ENCODE assay signal across 11 mouse cellular contexts in the genomic region with DNA sequence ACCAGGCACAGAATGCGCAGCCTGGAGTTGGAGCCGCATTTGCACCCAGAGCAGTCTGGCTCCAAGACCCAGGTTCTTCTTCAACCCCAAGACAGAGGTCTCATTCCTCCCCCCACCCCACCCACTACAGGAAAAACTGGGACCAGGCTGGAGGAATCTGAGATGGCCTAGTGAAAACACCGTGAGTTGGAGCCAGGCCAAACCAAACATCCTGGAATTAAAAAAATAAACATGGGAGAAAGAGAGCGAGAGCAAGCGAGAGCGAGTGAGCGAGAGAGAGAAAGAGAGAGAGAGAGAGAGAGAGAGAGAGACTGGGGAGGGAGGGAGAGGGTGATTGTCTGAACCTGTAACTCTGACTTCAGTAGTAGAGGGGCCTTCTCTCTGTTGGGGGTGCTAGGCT.
DNase-seq lines count a peak whose midpoint lies in the region; ATAC-seq and TF ChIP-seq lines count a peak whose summit lies in the region.
"Had no signal": no experiment of that assay in that cellular context is flagged by ENCODE, and none has a peak within 500 bp of the region (broad histone marks: within the 10 kb centered on the region; RNA-seq: fewer than 3 reads in every experiment).

No protein-coding gene starts in this region.

- ATAC-seq in heart, embryonic 11.5 days (replicated peaks; ENCODE audit: insufficient number of reproducible peaks, low FRiP score, low TSS enrichment): no peak; the same call in 1 of the 2 replicates
- peak; percentile 30; the same call in 1 of the 2 replicates for ATAC-seq in embryonic facial prominence, embryonic 14.5 days (ENCODE audit: low read depth)
- peak; percentile 60; the same call in 1 of the 2 replicates for ATAC-seq in intestine, embryonic 16.5 days
- ATAC-seq in frontal cortex, adult (ENCODE audit: low TSS enrichment): no peak

- H3K9ac ChIP-seq in heart, embryonic 11.5 days (ENCODE audit: low read depth, low read length): no peak overlapping the region
- H3K9ac ChIP-seq in embryonic facial prominence, embryonic 14.5 days (ENCODE audit: low read depth, low read length): no peak overlapping the region
- no peak overlapping the region for H3K9ac ChIP-seq in intestine, embryonic 16.5 days (ENCODE audit: low read depth, low read length)

- DNase-seq in heart, adult 9 months (ENCODE audit: low spot score in 2 of 2): no peak
- peak; percentile 83 for DNase-seq in embryonic facial prominence, embryonic 14.5 days (ENCODE audit: low spot score)
- DNase-seq in lung, postnatal 25 days (ENCODE audit: low spot score): peak; percentile 29
- DNase-seq in urinary bladder, postnatal 14 days (ENCODE audit: low spot score): no peak
- no peak for DNase-seq in gastrocnemius, adult 2 months
- DNase-seq: spleen, adult 18-20 months had no signal

- TF ChIP-seq CTCF in gastrocnemius, adult 2 months (IDR thresholded peaks at IDR 0.05): no peak

- 57% methylated on average over 7 of the region's 7 CpGs for WGBS in heart, embryonic 11.5 days (ENCODE audit: insufficient replicate concordance)
- WGBS in embryonic facial prominence, embryonic 14.5 days: 29% methylated on average over 7 of the region's 7 CpGs
- WGBS in intestine, embryonic 16.5 days: 26% methylated on average over 7 of the region's 7 CpGs

- intact Hi-C loops in gastrocnemius, adult 2 months (cut with DNase I): no loop called here

- no peaks in the 10 kb centered on the region for H3K9me3 ChIP-seq in heart, embryonic 11.5 days (replicated peaks; ENCODE audit: control insufficient read depth, low read length)
- H3K9me3 ChIP-seq in embryonic facial prominence, embryonic 14.5 days (ENCODE audit: control insufficient read depth, low read length): no peaks in the 10 kb centered on the region
- H3K9me3 ChIP-seq in intestine, embryonic 16.5 days (ENCODE audit: control insufficient read depth, low read length): no peaks in the 10 kb centered on the region

- H3K4me3 ChIP-seq in heart, embryonic 11.5 days (ENCODE audit: low read depth, low read length): no peak overlapping the region
- no peak overlapping the region for H3K4me3 ChIP-seq in embryonic facial prominence, embryonic 14.5 days (ENCODE audit: low read depth, low read length)
- H3K4me3 ChIP-seq in intestine, embryonic 16.5 days (ENCODE audit: low read length): no peak overlapping the region
- H3K4me3 ChIP-seq in gastrocnemius, adult 2 months: no peak overlapping the region
- H3K4me3 ChIP-seq: erythroblast, embryonic 14.5 days; layer of hippocampus, adult 2 months had no signal

- no peak overlapping the region for H3K4me2 ChIP-seq in heart, embryonic 11.5 days
- no peak overlapping the region for H3K4me2 ChIP-seq in embryonic facial prominence, embryonic 14.5 days (ENCODE audit: low read depth, low read length)
- H3K4me2 ChIP-seq in intestine, embryonic 16.5 days (ENCODE audit: low read depth, low read length): no peak overlapping the region

- H3K4me1 ChIP-seq in heart, embryonic 11.5 days (ENCODE audit: control insufficient read depth, insufficient read depth, low read length): peaks cover 16% of the 10 kb centered on the region
- H3K4me1 ChIP-seq in embryonic facial prominence, embryonic 14.5 days (ENCODE audit: control insufficient read depth, insufficient read depth, low read length): peaks cover 21% of the 10 kb centered on the region
- peaks cover 14% of the 10 kb centered on the region for H3K4me1 ChIP-seq in intestine, embryonic 16.5 days (ENCODE audit: control insufficient read depth, insufficient read depth, low read length)

- H3K27ac ChIP-seq in heart, embryonic 11.5 days (ENCODE audit: low read depth, low read length): peak overlapping the region; percentile 66
- peak overlapping the region; percentile 74 for H3K27ac ChIP-seq in embryonic facial prominence, embryonic 14.5 days (replicated peaks; ENCODE audit: low read depth, low read length)
- H3K27ac ChIP-seq in intestine, embryonic 16.5 days (ENCODE audit: low read length): peak overlapping the region; percentile 42; the same call in 1 of the 2 replicates
- no peak overlapping the region for H3K27ac ChIP-seq in gastrocnemius, adult 2 months
- H3K27ac ChIP-seq: layer of hippocampus, adult 2 months had no signal

- H3K36me3 ChIP-seq in heart, embryonic 11.5 days (ENCODE audit: control insufficient read depth, insufficient read depth, low read length): no peaks in the 10 kb centered on the region
- H3K36me3 ChIP-seq in embryonic facial prominence, embryonic 14.5 days (ENCODE audit: control insufficient read depth, insufficient read depth, low read length): no peaks in the 10 kb centered on the region
- H3K36me3 ChIP-seq in intestine, embryonic 16.5 days (ENCODE audit: control insufficient read depth, insufficient read depth, low read length): no peaks in the 10 kb centered on the region

- 0 out of 2 replicates have a peak, but pooled peaks cover 6% of the 10 kb centered on the region for H3K27me3 ChIP-seq in heart, embryonic 11.5 days (ENCODE audit: control insufficient read depth, insufficient read depth, low read length)
- H3K27me3 ChIP-seq in embryonic facial prominence, embryonic 14.5 days (replicated peaks; ENCODE audit: control insufficient read depth, insufficient read depth, low read length): no peaks in the 10 kb centered on the region
- H3K27me3 ChIP-seq in intestine, embryonic 16.5 days (replicated peaks; ENCODE audit: control insufficient read depth, insufficient read depth, low read length): no peaks in the 10 kb centered on the region

Comparison
In these comparisons a context has a peak if more than half of its experiments do, and no peak if none do; other contexts are left out.
1. ATAC-seq: peak in embryonic facial prominence, embryonic 14.5 days (single experiment) and intestine, embryonic 16.5 days (single experiment); none in heart, embryonic 11.5 days (single experiment) and frontal cortex, adult (single experiment).
2. DNase-seq: peak in embryonic facial prominence, embryonic 14.5 days (single experiment) and lung, postnatal 25 days (single experiment); none in heart, adult 9 months (0 of 2), urinary bladder, postnatal 14 days (single experiment) and gastrocnemius, adult 2 months (single experiment).